Mouse (Mus musculus) thymus, adult 2 months (tissue): ENCODE results near the gene Nr5a2.

ENCODE experiments used
- CTCF ChIP-seq: fragments of 200-500 bp; IDR thresholded peaks from 2 replicates; pipeline ENCODE4 v1.5.1; 2012; ENCODE audit warnings: mild to moderate bottlenecking, control low read depth, low read length, moderate library complexity, borderline replicate concordance; ENCODE audit not compliant: control insufficient read depth, poor library complexity, insufficient read depth; ENCODE audit errors: extremely low read depth
- POLR2A ChIP-seq: fragments of 200-500 bp; IDR thresholded peaks from 2 replicates; pipeline ENCODE4 v1.6.1; 2012; ENCODE audit warnings: mild to moderate bottlenecking, low read length, control low read depth, moderate library complexity; ENCODE audit not compliant: control insufficient read depth, poor library complexity, insufficient read depth; ENCODE audit errors: extremely low read depth

DNA sequence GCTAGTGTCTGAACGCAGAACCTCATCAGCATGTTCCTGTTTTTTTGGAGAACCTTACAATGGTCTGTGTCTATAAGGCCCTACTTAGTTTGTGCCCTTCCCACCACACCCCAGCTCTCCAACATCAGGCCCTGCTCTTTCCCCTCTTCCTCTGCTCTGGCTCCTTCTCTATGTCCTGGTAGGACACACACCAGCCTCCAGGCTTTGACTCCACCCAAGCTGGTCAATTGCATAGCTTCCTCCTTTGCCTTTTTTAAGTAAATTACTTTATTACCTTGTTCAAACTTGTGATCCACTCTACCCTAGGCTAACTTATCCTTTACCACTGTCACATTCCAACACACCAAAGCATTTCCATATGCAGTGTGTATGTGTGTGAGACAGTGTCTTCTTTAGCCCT, 42.9 kb upstream of the Nr5a2 start:
- TF ChIP-seq POLR2A (no peak), CTCF (no peak)
